Mouse (Mus musculus) intestine, postnatal 0 days (tissue): ENCODE results near the gene Crnn. TPM values are rescaled to one million over a fixed set of nuclear protein-coding genes. Genes with fewer than 3 reads are reported as not detected.

Experiments
- ATAC-seq: fragments of 200-750 bp; cut with Nextera tagmentation; 2 replicates; pipeline ENCODE4 v1.8.0; 2017; ENCODE audit warnings: mild to moderate bottlenecking, moderate TSS enrichment, moderate library complexity
- H3K27ac ChIP-seq: fragments of 300-500 bp; sonication (generic); 2 replicates; pipeline ENCODE4 v1.5.1; 2014; ENCODE audit warnings: mild to moderate bottlenecking, low read depth, low read length, moderate library complexity
- H3K27me3 ChIP-seq: fragments of 300-500 bp; sonication (generic); replicated peaks from 2 replicates; pipeline ENCODE4 v1.6.1; 2014; ENCODE audit warnings: low read length, mixed read lengths; ENCODE audit not compliant: control insufficient read depth, insufficient read depth
- H3K36me3 ChIP-seq: fragments of 300-500 bp; sonication (generic); 2 replicates; pipeline ENCODE4 v1.6.1; 2014; ENCODE audit warnings: mild to moderate bottlenecking, moderate library complexity; ENCODE audit not compliant: control insufficient read depth, insufficient read depth
- H3K4me1 ChIP-seq: fragments of 300-500 bp; sonication (generic); replicated peaks from 2 replicates; pipeline ENCODE4 v1.6.1; 2014; ENCODE audit warnings: antibody characterized with exemption, low read length, mixed read lengths; ENCODE audit not compliant: control insufficient read depth, insufficient read depth
- H3K4me2 ChIP-seq: fragments of 300-500 bp; sonication (generic); replicated peaks from 2 replicates; pipeline ENCODE4 v1.6.1; 2014; ENCODE audit warnings: low read depth, mild to moderate bottlenecking, moderate library complexity
- H3K4me3 ChIP-seq: fragments of 300-500 bp; sonication (generic); 2 replicates; pipeline ENCODE4 v1.5.1; 2014; ENCODE audit warnings: low read depth, low read length
- H3K9ac ChIP-seq: fragments of 300-500 bp; sonication (generic); 2 replicates; pipeline ENCODE4 v1.6.1; 2014; ENCODE audit warnings: mild to moderate bottlenecking, low read depth, low read length
- H3K9me3 ChIP-seq: fragments of 300-500 bp; sonication (generic); 2 replicates; pipeline ENCODE4 v1.6.1; 2016; ENCODE audit warnings: mixed run types; ENCODE audit not compliant: control insufficient read depth
- CTCF ChIP-seq: sonication (generic); IDR thresholded peaks from 2 replicates; pipeline ENCODE4 v1.5.1; 2016; ENCODE audit warnings: low read depth, mild to moderate bottlenecking, control low read depth, antibody characterized with exemption, moderate library complexity
- WGBS: fragments of 180-500 bp; shearing (Covaris S2); extraction: QIAGEN DNeasy Blood & Tissue Kit; methylation state at CpG from one replicate; pipeline ENCODE4 v1.1.7; 2014; 5-methylcytosine and 5-hydroxymethylcytosine counted together
- polyA plus RNA-seq: library from polyadenylated mRNA; unstranded; fragments of >200 nt; fragmentation: Nextera tagmentation; extraction: Ambion mirVana; gene quantifications from 2 replicates; pipeline ENCODE4 v1.2.1, GENCODE M21; 2015

Gene Crnn
- polyA plus RNA-seq: not detected in 2 replicates

GRCm38 (mm10) chr3:93144510-93145051 is at the start of gene Crnn:
Gene Crnn (plus strand): TSS chr3:93144787.
- Histone ChIP-seq H3K4me1 (no peaks in the 10 kb centered on the region), H3K4me3 (no peak within 1 kb of the TSS), H3K9me3 (no peaks in the 10 kb centered on the region), H3K27ac (no peak within 1 kb of the TSS), H3K9ac (no peak within 1 kb of the TSS), H3K27me3 (no peaks in the 10 kb centered on the region), H3K36me3 (no peaks in the 10 kb centered on the region), H3K4me2 (no peak within 1 kb of the TSS)
- ATAC-seq: no peak
- 69% methylated on average over 1 of the region's 1 CpGs for WGBS
- TF ChIP-seq CTCF: no peak

- no peak overlapping the region for H3K4me3 ChIP-seq
- 75% methylated on average over 2 of the region's 2 CpGs for WGBS
- H3K27ac ChIP-seq: no peak overlapping the region
- no peaks in the 10 kb centered on the region for H3K9me3 ChIP-seq
- H3K36me3 ChIP-seq: no peaks in the 10 kb centered on the region
- no peak overlapping the region for H3K9ac ChIP-seq
- ATAC-seq: no peak
- no peaks in the 10 kb centered on the region for H3K4me1 ChIP-seq
- no peak overlapping the region for H3K4me2 ChIP-seq
- TF ChIP-seq CTCF: no peak
- no peaks in the 10 kb centered on the region for H3K27me3 ChIP-seq
These were observed 48.1 kb upstream of the Crnn start for GRCm38 (mm10) chr3:93096447-93096846.

- Histone ChIP-seq H3K27me3 (no peaks in the 10 kb centered on the region), H3K4me2 (no peak overlapping the region), H3K36me3 (no peaks in the 10 kb centered on the region), H3K9me3 (no peaks in the 10 kb centered on the region), H3K4me3 (no peak overlapping the region), H3K4me1 (no peaks in the 10 kb centered on the region), H3K27ac (no peak overlapping the region), H3K9ac (no peak overlapping the region)
- no peak for ATAC-seq
- TF ChIP-seq CTCF: peak; percentile 46
- 40% methylated on average over 5 of the region's 5 CpGs for WGBS
These were observed 32.9 kb upstream of the Crnn start for GRCm38 (mm10) chr3:93111668-93112067.

DNA sequence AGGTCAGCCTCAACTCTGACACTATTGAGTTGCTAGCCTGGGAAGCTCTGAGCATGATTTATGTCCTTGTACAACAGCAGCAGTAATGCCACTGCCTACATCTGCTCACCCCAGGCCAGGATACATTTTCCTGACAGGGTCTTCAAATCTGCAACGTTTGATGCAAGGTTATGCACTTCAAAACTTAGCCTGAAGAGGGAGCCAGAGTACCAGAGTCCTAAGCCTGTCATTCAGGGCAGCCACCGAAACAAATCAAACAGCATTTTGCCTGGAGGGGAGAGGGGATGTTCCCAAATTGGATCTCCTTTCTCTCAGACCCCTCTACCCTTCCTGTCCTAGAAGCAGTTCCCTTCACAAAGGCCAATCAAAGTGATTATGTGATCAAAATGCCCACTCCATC is 30.1 kb upstream of the Crnn start:
- H3K9ac ChIP-seq: no peak overlapping the region
- peak; percentile 72 for TF ChIP-seq CTCF
- no peaks in the 10 kb centered on the region for H3K27me3 ChIP-seq
- H3K27ac ChIP-seq: no peak overlapping the region
- no peak for ATAC-seq
- no peak overlapping the region for H3K4me3 ChIP-seq
- H3K36me3 ChIP-seq: no peaks in the 10 kb centered on the region
- H3K4me2 ChIP-seq: no peak overlapping the region
- H3K4me1 ChIP-seq: no peaks in the 10 kb centered on the region
- H3K9me3 ChIP-seq: no peaks in the 10 kb centered on the region
- WGBS: 7% methylated on average over 2 of the region's 2 CpGs

GRCm38 (mm10) chr3:93119101-93119500 is 25.5 kb upstream of the Crnn start:
- peak; percentile 34 for TF ChIP-seq CTCF
- H3K9ac ChIP-seq: no peak overlapping the region
- H3K9me3 ChIP-seq: no peaks in the 10 kb centered on the region
- no peak overlapping the region for H3K4me2 ChIP-seq
- no peak overlapping the region for H3K4me3 ChIP-seq
- no peaks in the 10 kb centered on the region for H3K27me3 ChIP-seq
- no peaks in the 10 kb centered on the region for H3K4me1 ChIP-seq
- 46% methylated on average over 4 of the region's 4 CpGs for WGBS
- ATAC-seq: no peak
- no peak overlapping the region for H3K27ac ChIP-seq
- H3K36me3 ChIP-seq: no peaks in the 10 kb centered on the region

DNA sequence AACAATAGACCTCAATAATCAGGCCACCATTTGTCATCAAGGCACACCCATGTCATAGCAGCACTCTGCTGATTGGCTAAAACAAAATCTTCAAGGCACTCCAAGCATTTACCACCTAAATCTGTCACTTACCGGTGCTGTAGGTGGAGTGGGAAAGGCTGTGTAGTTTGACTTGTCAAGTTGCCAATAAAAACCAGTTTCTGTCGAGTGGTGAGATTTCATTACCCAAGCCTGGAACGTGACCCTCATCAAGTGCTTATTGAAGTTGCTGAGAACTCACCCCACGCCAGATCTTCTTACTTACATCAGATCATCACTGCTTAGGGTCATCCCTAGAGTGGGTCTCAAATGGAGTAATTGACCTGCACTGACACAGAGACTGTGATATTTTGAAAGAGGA is 16.5 kb upstream of the Crnn start:
- no peak overlapping the region for H3K27ac ChIP-seq

DNA sequence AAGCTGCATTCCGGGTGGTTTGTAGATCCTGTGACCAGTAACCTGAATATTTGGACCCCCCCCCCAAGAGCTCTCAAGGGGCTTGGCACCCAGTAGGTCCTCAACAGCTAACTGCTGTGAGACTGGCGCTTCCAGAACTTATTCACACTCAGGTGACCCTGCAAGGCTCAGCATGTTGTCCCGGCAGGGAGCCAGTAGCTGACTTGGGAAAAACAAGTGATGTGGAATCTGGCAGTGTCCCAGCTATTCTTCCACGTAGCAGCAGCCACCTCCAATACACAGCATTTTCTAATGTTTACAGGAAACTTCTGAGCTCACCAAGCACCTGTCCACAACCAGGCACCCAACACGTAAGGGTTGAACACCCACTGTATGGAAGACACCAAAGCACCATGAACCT is 15.5 kb upstream of the Crnn start:
- H3K36me3 ChIP-seq: no peaks in the 10 kb centered on the region
- 54% methylated on average over 5 of the region's 5 CpGs for WGBS
- H3K4me3 ChIP-seq: no peak overlapping the region
- no peak overlapping the region for H3K4me2 ChIP-seq
- no peaks in the 10 kb centered on the region for H3K4me1 ChIP-seq
- H3K9me3 ChIP-seq: no peaks in the 10 kb centered on the region
- H3K9ac ChIP-seq: no peak overlapping the region
- ATAC-seq: no peak
- no peak overlapping the region for H3K27ac ChIP-seq
- no peaks in the 10 kb centered on the region for H3K27me3 ChIP-seq
- no peak for TF ChIP-seq CTCF

More for the DNA sequence above, 16.5 kb upstream of the Crnn start:
- Histone ChIP-seq H3K9ac (no peak overlapping the region), H3K27me3 (no peaks in the 10 kb centered on the region), H3K4me1 (no peaks in the 10 kb centered on the region), H3K9me3 (no peaks in the 10 kb centered on the region), H3K36me3 (no peaks in the 10 kb centered on the region), H3K4me2 (no peak overlapping the region), H3K4me3 (no peak overlapping the region)
- no peak for ATAC-seq
- no peak for TF ChIP-seq CTCF
- 45% methylated on average over 4 of the region's 4 CpGs for WGBS
